Mouse (Mus musculus) MEL (cell line): Measurements from ENCODE around the gene Cir1.

ENCODE experiments used
- CTCF ChIP-seq, 3 experiments: IDR thresholded peaks in 2 of 3; conservative IDR thresholded peaks in 1 of 3; 2 replicates each; pipeline ENCODE4 v1.5.1; 2011 to 2012; ENCODE audit warnings: low read length in 3 of 3, low read depth in 2 of 3, mild to moderate bottlenecking in 2 of 3, improper control_type of control experiment in 1 of 3, inconsistent platforms in 1 of 3, mixed read lengths in 1 of 3, moderate library complexity in 1 of 3; ENCODE audit not compliant: control insufficient read depth in 1 of 3, insufficient read depth in 1 of 3, poor library complexity in 1 of 3, severe bottlenecking in 1 of 3
- ELF1 ChIP-seq: IDR thresholded peaks from 2 replicates; pipeline ENCODE4 v1.6.1; 2014; ENCODE audit warnings: low read depth, mild to moderate bottlenecking, inconsistent platforms, low read length, improper control_type of control experiment, moderate library complexity
- EP300 ChIP-seq, 2 experiments: IDR thresholded peaks; 2 replicates each; pipeline ENCODE4 v1.6.1; 2011; ENCODE audit warnings: improper control_type of control experiment in 2 of 2, low read length in 2 of 2, low read depth in 1 of 2, mild to moderate bottlenecking in 1 of 2
- GABPA ChIP-seq: IDR thresholded peaks from 2 replicates; pipeline ENCODE4 v1.6.1; 2012; ENCODE audit warnings: low read depth, mild to moderate bottlenecking, inconsistent platforms, low read length, improper control_type of control experiment, moderate library complexity
- GATA1 ChIP-seq: IDR thresholded peaks from 2 replicates; pipeline ENCODE4 v1.6.1; 2011; ENCODE audit warnings: low read depth, low read length, improper control_type of control experiment
- HCFC1 ChIP-seq: IDR thresholded peaks from 2 replicates; pipeline ENCODE4 v1.6.1; 2012; ENCODE audit warnings: low read depth, mild to moderate bottlenecking, inconsistent platforms, low read length, improper control_type of control experiment, moderate library complexity
- KAT2A ChIP-seq: conservative IDR thresholded peaks from 2 replicates; pipeline ENCODE4 v1.6.1; 2012; ENCODE audit warnings: low read depth, low read length, improper control_type of control experiment, inconsistent platforms
- MAZ ChIP-seq: IDR thresholded peaks from 2 replicates; pipeline ENCODE4 v1.6.1; 2012; ENCODE audit warnings: low read depth, mild to moderate bottlenecking, inconsistent platforms, low read length, improper control_type of control experiment
- POLR2A ChIP-seq, 2 experiments: IDR thresholded peaks; 2 replicates each; pipeline ENCODE4 v1.6.1; 2011 to 2012; ENCODE audit warnings: low read length in 2 of 2, mild to moderate bottlenecking in 2 of 2, control low read depth in 1 of 2, improper control_type of control experiment in 1 of 2, low read depth in 1 of 2, moderate library complexity in 1 of 2; ENCODE audit not compliant: control insufficient read depth in 1 of 2, insufficient read depth in 1 of 2, poor library complexity in 1 of 2
- POLR2AphosphoS2 ChIP-seq: IDR thresholded peaks from 2 replicates; pipeline ENCODE4 v1.6.1; 2011; ENCODE audit warnings: low read length, improper control_type of control experiment
- SIN3A ChIP-seq: IDR thresholded peaks from 2 replicates; pipeline ENCODE4 v1.6.1; 2012; ENCODE audit warnings: low read length, improper control_type of control experiment, inconsistent platforms
- TCF12 ChIP-seq: IDR thresholded peaks from 2 replicates; pipeline ENCODE4 v1.6.1; 2014; ENCODE audit warnings: low read depth, mild to moderate bottlenecking, inconsistent platforms, low read length, improper control_type of control experiment, moderate library complexity
- USF1 ChIP-seq: IDR thresholded peaks from 2 replicates; pipeline ENCODE4 v1.6.1; 2014; ENCODE audit warnings: low read depth, mild to moderate bottlenecking, inconsistent platforms, low read length, improper control_type of control experiment, moderate library complexity
- ZKSCAN1 ChIP-seq: IDR thresholded peaks from 2 replicates; pipeline ENCODE4 v1.6.1; 2012; ENCODE audit warnings: low read depth, mild to moderate bottlenecking, inconsistent platforms, low read length, improper control_type of control experiment, moderate library complexity

GRCm38 (mm10) chr2:73343701-73344100 lies 31.2 kb upstream of the Cir1 start:
- TF ChIP-seq ZKSCAN1 (no peak), ELF1 (no peak), EP300 (IDR thresholded peaks at IDR 0.05; ENCODE audit: low read depth in 1 of 2, low read length in 2 of 2) (no peak), USF1 (no peak), HCFC1 (no peak), POLR2AphosphoS2 (no peak), GATA1 (no peak), TCF12 (no peak), CTCF (IDR thresholded peaks at IDR 0.05 in 2 of 3, conservative IDR thresholded peaks at IDR 0.05 in 1 of 3; ENCODE audit: control insufficient read depth in 1 of 3, insufficient read depth in 1 of 3, low read depth in 2 of 3, low read length in 3 of 3, poor library complexity in 1 of 3, severe bottlenecking in 1 of 3) (no peak), POLR2A (IDR thresholded peaks at IDR 0.05; ENCODE audit: control insufficient read depth in 1 of 2, insufficient read depth in 1 of 2, low read depth in 1 of 2, low read length in 2 of 2, poor library complexity in 1 of 2) (no peak), SIN3A (no peak), GABPA (no peak), KAT2A (no peak), MAZ (no peak)
